Mouse (Mus musculus): ENCODE measurements around the gene Tssk4. TPM values are rescaled to one million over a fixed set of nuclear protein-coding genes. Genes with fewer than 3 reads are reported as not detected.
A peak's percentile ranks its signal among the peaks of the same experiment; 100 is the strongest.

Tssk4 gene
- total RNA-seq, 1 experiment = not detected

DNA sequence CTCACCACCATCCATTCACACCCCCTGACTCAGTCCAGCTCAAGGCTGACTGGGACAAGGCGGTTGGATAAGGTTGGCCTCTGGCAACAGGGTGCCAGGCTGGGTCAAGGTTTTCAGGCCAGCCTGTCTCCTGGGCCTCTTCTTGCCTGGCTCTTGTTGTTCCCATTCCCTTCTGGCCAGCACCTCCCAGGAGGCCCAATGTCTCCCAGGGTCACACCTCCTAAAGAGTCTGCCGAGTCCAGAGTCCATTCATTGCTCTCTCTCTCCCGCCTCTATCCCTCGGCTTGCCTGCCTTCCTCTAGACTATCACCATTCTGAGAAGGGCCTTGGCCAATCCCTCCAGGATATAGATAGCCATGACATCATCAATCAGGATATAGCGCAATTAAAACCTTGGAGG is 8.0 kb downstream of the Tssk4 start:
- Histone ChIP-seq H3K4me3 (ENCODE audit: insufficient read depth in 1 of 2, low read depth in 1 of 2, low read length in 2 of 2, poor library complexity in 1 of 2, severe bottlenecking in 1 of 2) (no peak overlapping the region), H3K9me3 (ENCODE audit: control insufficient read depth, insufficient read depth, low read depth, low read length) (no peaks in the 10 kb centered on the region), H3K27ac (ENCODE audit: insufficient read depth, low read depth, low read length, poor library complexity, severe bottlenecking) (no peak overlapping the region), H3K9ac (ENCODE audit: insufficient read depth, low read depth, low read length, poor library complexity, severe bottlenecking) (no peak overlapping the region), H3K36me3 (ENCODE audit: control insufficient read depth, insufficient read depth, low read length, poor library complexity, severe bottlenecking) (peaks cover 8% of the 10 kb centered on the region), H3K4me1 (ENCODE audit: control insufficient read depth in 2 of 2, insufficient read depth in 2 of 2, low read length in 2 of 2, poor library complexity in 1 of 2) (0 out of 4 replicates have a peak, but pooled peaks cover 0 to 2% of the 10 kb centered on the region in 2 experiments)
- in situ Hi-C loops (cut with MboI; ENCODE audit: low sequenced_read_pairs in 2 of 2, unreplicated experiment in 2 of 2) = no loop called here
- TF ChIP-seq CHD2 (IDR thresholded peaks at IDR 0.05; ENCODE audit: low read depth, low read length) (no peak), ZNF384 (IDR thresholded peaks at IDR 0.05; ENCODE audit: low read depth, low read length) (no peak), HCFC1 (IDR thresholded peaks at IDR 0.05; ENCODE audit: borderline replicate concordance, insufficient read depth, low read length) (no peak), MAFK (IDR thresholded peaks at IDR 0.05; ENCODE audit: insufficient read depth, low read depth, low read length) (no peak), ZC3H11A (IDR thresholded peaks at IDR 0.05; ENCODE audit: borderline replicate concordance, low read depth, low read length) (no peak)
- no peak for DNase-seq (ENCODE audit: low read depth, low spot score)

DNA sequence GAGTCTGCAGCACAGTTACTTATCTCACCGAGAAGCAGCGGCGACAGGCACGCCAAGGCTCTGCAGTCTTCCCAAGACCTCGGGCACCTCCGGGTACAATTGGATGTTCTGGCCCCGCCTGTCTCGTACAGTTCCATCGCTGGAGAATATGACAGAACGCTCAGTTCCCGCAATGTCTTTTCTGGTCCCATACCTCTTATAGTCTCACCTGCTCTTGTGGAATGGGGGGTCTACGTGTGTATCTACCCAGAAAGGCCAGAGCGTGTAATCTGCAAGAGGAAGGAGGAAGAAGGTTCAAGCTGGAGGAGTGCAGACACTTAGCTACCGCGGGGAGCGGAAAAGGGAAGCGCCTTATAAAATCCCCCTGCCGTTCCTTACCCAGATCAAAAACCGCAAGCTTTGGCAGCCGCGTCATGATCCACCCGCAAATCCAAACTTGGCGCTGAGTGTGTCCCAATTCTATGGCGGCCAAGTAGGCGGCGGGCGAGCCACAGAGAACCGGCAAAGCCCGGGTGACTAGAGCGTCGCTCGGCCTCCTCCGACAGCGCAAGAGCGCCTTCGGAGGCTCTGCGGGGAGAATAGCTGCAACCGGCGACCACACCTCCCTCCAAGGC is 10.1 kb downstream of the Tssk4 start, which contains the start of gene Mdp1:
Gene Mdp1 (minus strand): TSS at position 549 of the 614 bp plus-strand sequence.
- H3K4me3 ChIP-seq (ENCODE audit: insufficient read depth in 1 of 2, low read depth in 1 of 2, low read length in 2 of 2, poor library complexity in 1 of 2, severe bottlenecking in 1 of 2) = peak within 1 kb of the TSS; percentile 82 to 91
- DNase-seq (ENCODE audit: low read depth, low spot score) = peak; percentile 57
- H3K36me3 ChIP-seq (ENCODE audit: control insufficient read depth, insufficient read depth, low read length, poor library complexity, severe bottlenecking) = peaks cover 10% of the 10 kb centered on the region
- TF ChIP-seq ZNF384 (IDR thresholded peaks at IDR 0.05; ENCODE audit: low read depth, low read length) (no peak), HCFC1 (IDR thresholded peaks at IDR 0.05; ENCODE audit: borderline replicate concordance, insufficient read depth, low read length) (peak; percentile 22; the same call in 1 of the 2 replicates)
- 0 out of 4 replicates have a peak, but pooled peaks cover 0 to 2% of the 10 kb centered on the region in 2 experiments for H3K4me1 ChIP-seq (ENCODE audit: control insufficient read depth in 2 of 2, insufficient read depth in 2 of 2, low read length in 2 of 2, poor library complexity in 1 of 2)
- H3K9me3 ChIP-seq (ENCODE audit: control insufficient read depth, insufficient read depth, low read depth, low read length) = no peaks in the 10 kb centered on the region
- in situ Hi-C loops (cut with MboI; ENCODE audit: low sequenced_read_pairs in 2 of 2, unreplicated experiment in 2 of 2) = no loop called here
- H3K9ac ChIP-seq (ENCODE audit: insufficient read depth, low read depth, low read length, poor library complexity, severe bottlenecking) = peak within 1 kb of the TSS; percentile 74
- H3K27ac ChIP-seq (ENCODE audit: insufficient read depth, low read depth, low read length, poor library complexity, severe bottlenecking) = no peak within 1 kb of the TSS

DNA sequence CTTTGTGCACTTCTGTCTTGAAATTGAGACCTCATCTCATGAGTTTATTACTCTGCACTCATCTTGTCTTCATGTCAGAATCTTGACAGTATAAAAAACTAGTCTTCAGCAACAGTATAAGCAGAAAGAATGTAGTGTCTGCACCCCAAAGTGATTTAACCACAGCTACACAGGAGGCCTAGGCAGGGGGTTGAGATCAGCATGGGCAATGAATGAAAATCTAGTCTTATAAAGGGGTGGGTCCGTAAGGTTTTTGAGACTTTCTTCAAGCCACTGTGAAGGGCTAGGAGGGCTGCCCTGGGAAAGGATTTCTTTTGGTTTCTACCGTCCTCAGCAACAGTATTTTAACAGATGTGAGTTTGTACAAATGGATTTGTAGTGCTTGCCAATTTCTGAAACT is 10.7 kb downstream of the Tssk4 start:
- Histone ChIP-seq H3K36me3 (ENCODE audit: control insufficient read depth, insufficient read depth, low read length, poor library complexity, severe bottlenecking) (peaks cover 10% of the 10 kb centered on the region), H3K4me1 (ENCODE audit: control insufficient read depth in 2 of 2, insufficient read depth in 2 of 2, low read length in 2 of 2, poor library complexity in 1 of 2) (peaks cover 0 to 2% of the 10 kb centered on the region in 2 experiments; a peak in 1 of 4 replicates), H3K9ac (ENCODE audit: insufficient read depth, low read depth, low read length, poor library complexity, severe bottlenecking) (no peak overlapping the region), H3K9me3 (ENCODE audit: control insufficient read depth, insufficient read depth, low read depth, low read length) (no peaks in the 10 kb centered on the region), H3K4me3 (ENCODE audit: insufficient read depth in 1 of 2, low read depth in 1 of 2, low read length in 2 of 2, poor library complexity in 1 of 2, severe bottlenecking in 1 of 2) (peak overlapping the region; percentile 82 to 91; a peak in 1 of 4 replicates), H3K27ac (ENCODE audit: insufficient read depth, low read depth, low read length, poor library complexity, severe bottlenecking) (no peak overlapping the region)
- in situ Hi-C loops (cut with MboI; ENCODE audit: low sequenced_read_pairs in 2 of 2, unreplicated experiment in 2 of 2) = no loop called here
- TF ChIP-seq MAFK (IDR thresholded peaks at IDR 0.05; ENCODE audit: insufficient read depth, low read depth, low read length) (no peak), ZC3H11A (IDR thresholded peaks at IDR 0.05; ENCODE audit: borderline replicate concordance, low read depth, low read length) (no peak), ZNF384 (IDR thresholded peaks at IDR 0.05; ENCODE audit: low read depth, low read length) (no peak), HCFC1 (IDR thresholded peaks at IDR 0.05; ENCODE audit: borderline replicate concordance, insufficient read depth, low read length) (no peak), CHD2 (IDR thresholded peaks at IDR 0.05; ENCODE audit: low read depth, low read length) (no peak)
- DNase-seq (ENCODE audit: low read depth, low spot score) = no peak

DNA sequence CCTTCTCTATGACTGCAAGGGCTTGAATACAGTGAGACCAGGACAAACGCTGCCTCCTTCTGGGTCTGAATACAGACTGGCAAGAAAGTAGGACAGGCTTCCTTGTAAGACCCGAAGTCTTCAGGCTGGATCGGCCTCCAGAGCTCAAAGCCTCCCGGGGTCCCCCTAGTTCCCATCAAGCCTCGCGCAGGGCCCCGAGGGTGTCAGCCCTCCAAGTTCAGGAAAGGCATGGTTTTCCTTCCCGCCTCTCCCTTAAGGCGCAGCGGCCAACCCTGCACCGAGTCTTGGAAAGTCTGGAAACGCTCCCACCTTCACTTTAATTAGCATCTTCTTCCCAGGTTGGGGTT is 21.5 kb downstream of the Tssk4 start:
- in situ Hi-C loops (cut with MboI; ENCODE audit: low sequenced_read_pairs in 2 of 2, unreplicated experiment in 2 of 2) = no loop called here
- peak; percentile 21 for DNase-seq (ENCODE audit: low read depth, low spot score)
- Histone ChIP-seq H3K4me1 (ENCODE audit: control insufficient read depth in 2 of 2, insufficient read depth in 2 of 2, low read length in 2 of 2, poor library complexity in 1 of 2) (peaks cover 0 to 4% of the 10 kb centered on the region in 2 experiments; a peak in 1 of 4 replicates), H3K36me3 (ENCODE audit: control insufficient read depth, insufficient read depth, low read length, poor library complexity, severe bottlenecking) (peaks cover 2% of the 10 kb centered on the region; the same call in 1 of the 2 replicates), H3K9ac (ENCODE audit: insufficient read depth, low read depth, low read length, poor library complexity, severe bottlenecking) (peak overlapping the region; percentile 93), H3K27ac (ENCODE audit: insufficient read depth, low read depth, low read length, poor library complexity, severe bottlenecking) (peak overlapping the region; percentile 89), H3K9me3 (ENCODE audit: control insufficient read depth, insufficient read depth, low read depth, low read length) (no peaks in the 10 kb centered on the region), H3K4me3 (ENCODE audit: insufficient read depth in 1 of 2, low read depth in 1 of 2, low read length in 2 of 2, poor library complexity in 1 of 2, severe bottlenecking in 1 of 2) (peak overlapping the region; percentile 84 to 89)
- no peak for TF ChIP-seq CHD2 (IDR thresholded peaks at IDR 0.05; ENCODE audit: low read depth, low read length)
- no peak for TF ChIP-seq ZC3H11A (IDR thresholded peaks at IDR 0.05; ENCODE audit: borderline replicate concordance, low read depth, low read length)
- TF ChIP-seq HCFC1 (IDR thresholded peaks at IDR 0.05; ENCODE audit: borderline replicate concordance, insufficient read depth, low read length) = no peak
- TF ChIP-seq MAFK (IDR thresholded peaks at IDR 0.05; ENCODE audit: insufficient read depth, low read depth, low read length) = no peak
- TF ChIP-seq ZNF384 (IDR thresholded peaks at IDR 0.05; ENCODE audit: low read depth, low read length) = no peak
